Mouse (Mus musculus): ENCODE results near the gene Barx1. TPM values are rescaled to one million over a fixed set of nuclear protein-coding genes. Genes with fewer than 3 reads are reported as not detected.

Gene Barx1
- not detected in 2 replicates for polyA plus RNA-seq (2015; fragmentation: Nextera tagmentation; extraction: Ambion mirVana)

GRCm38 (mm10) chr13:48662431-48663143, at the start of gene Barx1:
Gene Barx1 (plus strand): TSS chr13:48662998.

GRCm38 (mm10) chr13:48625433-48626184, 37.2 kb upstream of the Barx1 start, which contains the start of gene Ptpdc1:
Gene Ptpdc1 (minus strand): TSS chr13:48625664.

Other genes starting within 250 kb of the Barx1 start
- 0.72 and 0.86 TPM in 2 replicates for gene Zfp169, start 149.5 kb upstream of the Barx1 start, polyA plus RNA-seq (2015; fragmentation: Nextera tagmentation; extraction: Ambion mirVana)
- 0.34 TPM in 1 of 2 replicates, not detected in the other for gene A830005F24Rik, start 149.4 kb upstream of the Barx1 start, polyA plus RNA-seq (2015; fragmentation: Nextera tagmentation; extraction: Ambion mirVana)
- gene Ptpdc1, start 37.3 kb upstream of the Barx1 start, polyA plus RNA-seq (2015; fragmentation: Nextera tagmentation; extraction: Ambion mirVana): 4.2 and 5.0 TPM in 2 replicates
- gene Phf2, start 208.1 kb downstream of the Barx1 start, polyA plus RNA-seq (2015; fragmentation: Nextera tagmentation; extraction: Ambion mirVana): 3.8 TPM in 2 replicates

Data from skeletal muscle tissue, postnatal 0 days (tissue).